Mouse (Mus musculus) midbrain, embryonic 15.5 days (tissue): ENCODE data around the gene Gmds. TPM values are rescaled to one million over a fixed set of nuclear protein-coding genes. Genes with fewer than 3 reads are reported as not detected.

Source experiments
- ATAC-seq: fragments of 200-750 bp; cut with Nextera tagmentation; replicated peaks from 2 replicates; pipeline ENCODE4 v1.8.0; 2017; ENCODE audit warnings: moderate TSS enrichment
- H3K27ac ChIP-seq: fragments of 300-500 bp; sonication (generic); 2 replicates; pipeline ENCODE4 v1.5.1; 2015; ENCODE audit warnings: mild to moderate bottlenecking, inconsistent platforms
- H3K27me3 ChIP-seq: fragments of 300-500 bp; sonication (generic); replicated peaks from 2 replicates; pipeline ENCODE4 v1.6.1; 2015; ENCODE audit warnings: inconsistent platforms
- H3K36me3 ChIP-seq: fragments of 300-500 bp; sonication (generic); replicated peaks from 2 replicates; pipeline ENCODE4 v1.6.1; 2015; ENCODE audit warnings: inconsistent platforms
- H3K4me1 ChIP-seq: fragments of 300-500 bp; sonication (generic); 2 replicates; pipeline ENCODE4 v1.6.1; 2015; ENCODE audit warnings: inconsistent platforms
- H3K4me2 ChIP-seq: fragments of 300-500 bp; sonication (generic); 2 replicates; pipeline ENCODE4 v1.6.1; 2015; ENCODE audit warnings: inconsistent platforms, mild to moderate bottlenecking, moderate library complexity
- H3K4me3 ChIP-seq: fragments of 300-500 bp; sonication (generic); 2 replicates; pipeline ENCODE4 v1.5.1; 2015; ENCODE audit warnings: mild to moderate bottlenecking, inconsistent platforms
- H3K9ac ChIP-seq: fragments of 300-500 bp; sonication (generic); 2 replicates; pipeline ENCODE4 v1.6.1; 2015; ENCODE audit warnings: mild to moderate bottlenecking, inconsistent platforms
- H3K9me3 ChIP-seq: fragments of 300-500 bp; sonication (generic); 2 replicates; pipeline ENCODE4 v1.6.1; 2016; ENCODE audit warnings: inconsistent platforms
- WGBS: fragments of 180-500 bp; shearing (Covaris S2); methylation state at CpG from one replicate; pipeline ENCODE4 v1.1.7; 2015; ENCODE audit warnings: mixed read lengths; 5-methylcytosine and 5-hydroxymethylcytosine counted together
- polyA plus RNA-seq: library from polyadenylated mRNA; unstranded; fragments of >200 nt; fragmentation: Nextera tagmentation; extraction: Ambion mirVana; gene quantifications from 2 replicates; pipeline ENCODE4 v1.2.1, GENCODE M21; 2015

The Gmds gene
- polyA plus RNA-seq, 1 experiment from 2014 or later = 35.6 TPM

- 71% methylated on average over 3 of the region's 3 CpGs for WGBS
- H3K27me3 ChIP-seq = no peaks in the 10 kb centered on the region
- H3K9ac ChIP-seq = no peak overlapping the region
- no peaks in the 10 kb centered on the region for H3K4me1 ChIP-seq
- ATAC-seq = no peak
- H3K36me3 ChIP-seq = no peaks in the 10 kb centered on the region
- no peak overlapping the region for H3K4me3 ChIP-seq
- H3K4me2 ChIP-seq = no peak overlapping the region
- H3K9me3 ChIP-seq = no peaks in the 10 kb centered on the region
- H3K27ac ChIP-seq = no peak overlapping the region
Measured at GRCm38 (mm10) chr13:32312663-32313062, 25.9 kb downstream of the Gmds start.

- Histone ChIP-seq H3K36me3 (no peaks in the 10 kb centered on the region), H3K27ac (no peak overlapping the region), H3K4me1 (no peaks in the 10 kb centered on the region), H3K9ac (no peak overlapping the region), H3K4me3 (no peak overlapping the region), H3K4me2 (no peak overlapping the region), H3K27me3 (no peaks in the 10 kb centered on the region), H3K9me3 (no peaks in the 10 kb centered on the region)
- ATAC-seq = no peak
- WGBS = 87% methylated on average over 2 of the region's 2 CpGs
Measured at GRCm38 (mm10) chr13:32311476-32311875, 27.1 kb downstream of the Gmds start.

GRCm38 (mm10) chr13:32298456-32298855 lies 40.1 kb downstream of the Gmds start:
- Histone ChIP-seq H3K4me1 (no peaks in the 10 kb centered on the region), H3K9ac (no peak overlapping the region), H3K4me2 (no peak overlapping the region), H3K4me3 (no peak overlapping the region), H3K9me3 (no peaks in the 10 kb centered on the region), H3K27ac (no peak overlapping the region), H3K36me3 (no peaks in the 10 kb centered on the region), H3K27me3 (no peaks in the 10 kb centered on the region)
- no peak for ATAC-seq
- WGBS = 34% methylated on average over 1 of the region's 1 CpGs

GRCm38 (mm10) chr13:32297398-32297797 lies 41.1 kb downstream of the Gmds start:
- H3K9ac ChIP-seq = no peak overlapping the region
- no peaks in the 10 kb centered on the region for H3K27me3 ChIP-seq
- WGBS = 55% methylated on average over 5 of the region's 5 CpGs
- peak; percentile 60 for ATAC-seq
- H3K36me3 ChIP-seq = no peaks in the 10 kb centered on the region
- no peaks in the 10 kb centered on the region for H3K9me3 ChIP-seq
- no peak overlapping the region for H3K4me3 ChIP-seq
- no peak overlapping the region for H3K27ac ChIP-seq
- H3K4me2 ChIP-seq = no peak overlapping the region
- no peaks in the 10 kb centered on the region for H3K4me1 ChIP-seq

GRCm38 (mm10) chr13:32294416-32295195 lies 43.9 kb downstream of the Gmds start:
- WGBS = 60% methylated on average over 3 of the region's 3 CpGs
- no peak for ATAC-seq

GRCm38 (mm10) chr13:32272937-32273496 lies 65.5 kb downstream of the Gmds start:
- no peaks in the 10 kb centered on the region for H3K4me1 ChIP-seq
- no peak for ATAC-seq
- no peaks in the 10 kb centered on the region for H3K9me3 ChIP-seq
- no peaks in the 10 kb centered on the region for H3K36me3 ChIP-seq
- no peak overlapping the region for H3K27ac ChIP-seq
- H3K4me2 ChIP-seq = no peak overlapping the region
- 93% methylated on average over 2 of the region's 2 CpGs for WGBS
- H3K9ac ChIP-seq = no peak overlapping the region
- H3K4me3 ChIP-seq = no peak overlapping the region
- H3K27me3 ChIP-seq = no peaks in the 10 kb centered on the region

More at GRCm38 (mm10) chr13:32294416-32295195, 43.9 kb downstream of the Gmds start:
- no peak overlapping the region for H3K4me3 ChIP-seq
- no peak overlapping the region for H3K4me2 ChIP-seq
- no peaks in the 10 kb centered on the region for H3K36me3 ChIP-seq
- H3K27ac ChIP-seq = no peak overlapping the region
- no peaks in the 10 kb centered on the region for H3K27me3 ChIP-seq
- H3K9me3 ChIP-seq = no peaks in the 10 kb centered on the region
- H3K4me1 ChIP-seq = no peaks in the 10 kb centered on the region
- H3K9ac ChIP-seq = no peak overlapping the region

GRCm38 (mm10) chr13:32269757-32270156 lies 68.8 kb downstream of the Gmds start:
- Histone ChIP-seq H3K4me3 (no peak overlapping the region), H3K27me3 (no peaks in the 10 kb centered on the region), H3K9ac (no peak overlapping the region), H3K4me2 (no peak overlapping the region), H3K9me3 (no peaks in the 10 kb centered on the region), H3K4me1 (0 out of 2 replicates have a peak, but pooled peaks cover 7% of the 10 kb centered on the region), H3K27ac (no peak overlapping the region), H3K36me3 (no peaks in the 10 kb centered on the region)
- no peak for ATAC-seq
- WGBS = 70% methylated on average over 2 of the region's 2 CpGs

- Histone ChIP-seq H3K36me3 (no peaks in the 10 kb centered on the region), H3K27me3 (no peaks in the 10 kb centered on the region), H3K4me1 (0 out of 2 replicates have a peak, but pooled peaks cover 7% of the 10 kb centered on the region), H3K9me3 (no peaks in the 10 kb centered on the region), H3K27ac (no peak overlapping the region), H3K4me2 (no peak overlapping the region), H3K4me3 (no peak overlapping the region), H3K9ac (no peak overlapping the region)
- WGBS = 91% methylated on average over 2 of the region's 2 CpGs
- ATAC-seq = no peak
Measured at GRCm38 (mm10) chr13:32269261-32269660, 69.3 kb downstream of the Gmds start.

- no peaks in the 10 kb centered on the region for H3K36me3 ChIP-seq
- no peak overlapping the region for H3K27ac ChIP-seq
- 27% methylated on average over 3 of the region's 3 CpGs for WGBS
Measured at GRCm38 (mm10) chr13:32268284-32268683, 70.3 kb downstream of the Gmds start.

GRCm38 (mm10) chr13:32267184-32267775 lies 71.3 kb downstream of the Gmds start:
- Histone ChIP-seq H3K4me1 (0 out of 2 replicates have a peak, but pooled peaks cover 7% of the 10 kb centered on the region), H3K9me3 (no peaks in the 10 kb centered on the region), H3K4me2 (no peak overlapping the region), H3K27me3 (no peaks in the 10 kb centered on the region), H3K27ac (no peak overlapping the region), H3K4me3 (no peak overlapping the region), H3K36me3 (no peaks in the 10 kb centered on the region), H3K9ac (no peak overlapping the region)
- no peak for ATAC-seq
- 39% methylated on average over 2 of the region's 2 CpGs for WGBS

More at GRCm38 (mm10) chr13:32268284-32268683, 70.3 kb downstream of the Gmds start:
- ATAC-seq = no peak
- Histone ChIP-seq H3K4me1 (0 out of 2 replicates have a peak, but pooled peaks cover 7% of the 10 kb centered on the region), H3K4me2 (no peak overlapping the region), H3K4me3 (no peak overlapping the region), H3K27me3 (no peaks in the 10 kb centered on the region), H3K9me3 (no peaks in the 10 kb centered on the region), H3K9ac (no peak overlapping the region)

- no peak for ATAC-seq
- no peaks in the 10 kb centered on the region for H3K27me3 ChIP-seq
- H3K9ac ChIP-seq = no peak overlapping the region
- no peaks in the 10 kb centered on the region for H3K36me3 ChIP-seq
- no peak overlapping the region for H3K4me3 ChIP-seq
- 70% methylated on average over 3 of the region's 3 CpGs for WGBS
- H3K4me2 ChIP-seq = no peak overlapping the region
- no peaks in the 10 kb centered on the region for H3K9me3 ChIP-seq
- no peak overlapping the region for H3K27ac ChIP-seq
- 0 out of 2 replicates have a peak, but pooled peaks cover 7% of the 10 kb centered on the region for H3K4me1 ChIP-seq
Measured at GRCm38 (mm10) chr13:32266721-32267120, 71.8 kb downstream of the Gmds start.

- WGBS = 86% methylated on average over 2 of the region's 2 CpGs
- no peaks in the 10 kb centered on the region for H3K9me3 ChIP-seq
- no peak overlapping the region for H3K4me3 ChIP-seq
- no peak for ATAC-seq
- H3K4me1 ChIP-seq = no peaks in the 10 kb centered on the region
- H3K27ac ChIP-seq = no peak overlapping the region
- H3K36me3 ChIP-seq = no peaks in the 10 kb centered on the region
- no peak overlapping the region for H3K9ac ChIP-seq
- no peak overlapping the region for H3K4me2 ChIP-seq
- H3K27me3 ChIP-seq = no peaks in the 10 kb centered on the region
Measured at GRCm38 (mm10) chr13:32256121-32256520, 82.4 kb downstream of the Gmds start.
